Mouse (Mus musculus) testis, adult 2 months (tissue): ENCODE results near the gene Cracr2b. TPM values are rescaled to one million over a fixed set of nuclear protein-coding genes. Genes with fewer than 3 reads are reported as not detected.
A peak's percentile ranks its signal among the peaks of the same experiment; 100 is the strongest.

Experiments used
- H3K27ac ChIP-seq: fragments of 200-500 bp; 2 replicates; pipeline ENCODE4 v1.5.1; 2012; ENCODE audit warnings: low read depth, low read length; ENCODE audit not compliant: control insufficient read depth, insufficient read depth
- H3K27me3 ChIP-seq: fragments of 200-500 bp; 2 replicates; pipeline ENCODE4 v1.6.1; 2012; ENCODE audit warnings: mild to moderate bottlenecking, low read length, moderate library complexity; ENCODE audit not compliant: control insufficient read depth, insufficient read depth
- H3K36me3 ChIP-seq: fragments of 200-500 bp; 2 replicates; pipeline ENCODE4 v1.6.1; 2012; ENCODE audit warnings: mild to moderate bottlenecking, low read length; ENCODE audit not compliant: control insufficient read depth, insufficient read depth
- H3K4me1 ChIP-seq: fragments of 200-500 bp; 2 replicates; pipeline ENCODE4 v1.6.1; 2012; ENCODE audit warnings: low read length; ENCODE audit not compliant: control insufficient read depth, insufficient read depth
- H3K4me3 ChIP-seq: fragments of 200-500 bp; 2 replicates; pipeline ENCODE4 v1.5.1; 2012; ENCODE audit warnings: low read depth, mild to moderate bottlenecking, low read length, moderate library complexity, mixed read lengths; ENCODE audit not compliant: control insufficient read depth
- CTCF ChIP-seq: fragments of 200-500 bp; IDR thresholded peaks from 2 replicates; pipeline ENCODE4 v1.5.1; 2012; ENCODE audit warnings: low read depth, mild to moderate bottlenecking, inconsistent platforms, low read length, moderate library complexity; ENCODE audit not compliant: control insufficient read depth, insufficient read depth, insufficient replicate concordance
- POLR2A ChIP-seq: fragments of 200-500 bp; IDR thresholded peaks from 2 replicates; pipeline ENCODE4 v1.6.1; 2012; ENCODE audit warnings: low read depth, mild to moderate bottlenecking, inconsistent platforms, low read length, moderate library complexity; ENCODE audit not compliant: control insufficient read depth
- polyA plus RNA-seq: library from polyadenylated mRNA; depleted of rRNA; stranded (reverse); fragments of >200 nt; gene quantifications from 2 replicates; pipeline ENCODE4 v1.2.3, GENCODE M21; 2012

Gene Cracr2b
- polyA plus RNA-seq, 1 experiment, result 2.1 TPM

DNA sequence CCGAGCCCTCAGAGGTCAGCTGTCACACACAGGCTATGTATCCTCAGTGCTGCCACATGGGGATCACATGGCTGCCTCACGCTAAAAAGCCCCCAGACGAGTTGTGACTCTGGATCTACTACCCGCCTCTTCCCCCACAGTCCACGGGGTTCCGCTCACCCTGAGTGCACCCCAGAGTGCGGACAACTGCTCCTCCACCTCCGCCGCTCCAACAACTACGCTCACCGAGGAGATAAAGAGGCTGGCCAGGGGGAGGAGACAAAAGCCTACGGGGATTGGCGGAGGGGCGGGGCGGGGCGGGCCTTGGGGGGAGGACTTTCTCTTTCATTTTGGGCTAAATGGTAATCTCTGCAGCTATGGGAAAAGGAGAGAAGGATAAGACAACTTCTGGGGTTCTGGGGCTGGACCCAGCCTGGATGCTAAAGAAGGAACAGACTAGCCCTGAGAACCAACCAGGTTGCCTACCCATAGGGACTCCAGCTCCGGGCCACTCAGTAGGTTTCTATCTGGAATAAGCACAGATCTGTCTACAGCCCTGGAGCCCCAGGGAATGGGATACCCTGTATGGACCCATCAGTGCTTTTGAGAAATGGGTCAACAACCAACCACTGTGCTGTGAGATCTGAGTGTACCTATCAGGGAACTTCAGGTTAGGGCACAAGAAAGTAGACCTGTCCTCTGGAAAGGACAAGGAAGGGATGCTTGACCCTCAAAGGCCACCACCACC, 25.6 kb upstream of the Cracr2b start:
- H3K36me3 ChIP-seq, result no peaks in the 10 kb centered on the region
- peaks cover 3% of the 10 kb centered on the region; the same call in 1 of the 2 replicates for H3K4me1 ChIP-seq
- H3K27ac ChIP-seq, result no peak overlapping the region
- 0 out of 2 replicates have a peak, but pooled peaks have one; percentile 26 for TF ChIP-seq POLR2A
- TF ChIP-seq CTCF, result no peak
- H3K4me3 ChIP-seq, result peak overlapping the region; percentile 47
- H3K27me3 ChIP-seq, result no peaks in the 10 kb centered on the region

DNA sequence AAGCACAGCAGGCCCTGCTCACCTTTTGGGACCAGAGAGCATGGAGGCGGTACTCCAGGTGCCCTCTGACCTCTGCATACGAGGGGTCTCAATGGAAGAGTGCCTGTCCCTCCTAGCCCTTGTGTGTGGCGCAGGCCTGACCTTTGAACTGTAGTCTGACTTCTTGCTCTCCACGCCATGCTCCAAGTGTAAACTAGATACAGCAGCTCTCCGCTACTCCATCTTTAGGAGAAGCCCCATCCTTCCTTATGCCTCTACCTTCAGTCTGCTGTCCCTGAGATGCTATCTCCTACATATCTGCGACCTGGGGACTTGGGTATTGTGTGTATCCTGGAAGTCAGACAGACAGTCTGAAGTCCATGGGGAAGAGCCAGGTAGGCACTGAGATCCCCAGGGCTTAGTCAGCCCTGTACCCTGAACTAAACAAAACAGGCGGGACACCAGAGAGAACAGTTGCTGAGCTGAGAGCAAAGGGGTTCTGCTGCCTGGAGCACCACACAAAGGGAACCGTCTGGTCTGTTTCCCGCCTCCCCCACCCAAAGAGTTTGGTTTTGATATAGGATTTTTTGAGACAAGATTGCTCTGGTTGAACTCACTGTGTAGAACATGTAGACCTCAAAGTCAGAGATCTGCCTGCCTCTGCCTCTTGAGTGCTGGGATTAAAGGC, 24.9 kb upstream of the Cracr2b start:
- Histone ChIP-seq H3K27me3 (no peaks in the 10 kb centered on the region), H3K27ac (no peak overlapping the region), H3K36me3 (no peaks in the 10 kb centered on the region), H3K4me3 (no peak overlapping the region), H3K4me1 (peaks cover 3% of the 10 kb centered on the region; the same call in 1 of the 2 replicates)
- no peak for TF ChIP-seq POLR2A
- TF ChIP-seq CTCF, result no peak

DNA sequence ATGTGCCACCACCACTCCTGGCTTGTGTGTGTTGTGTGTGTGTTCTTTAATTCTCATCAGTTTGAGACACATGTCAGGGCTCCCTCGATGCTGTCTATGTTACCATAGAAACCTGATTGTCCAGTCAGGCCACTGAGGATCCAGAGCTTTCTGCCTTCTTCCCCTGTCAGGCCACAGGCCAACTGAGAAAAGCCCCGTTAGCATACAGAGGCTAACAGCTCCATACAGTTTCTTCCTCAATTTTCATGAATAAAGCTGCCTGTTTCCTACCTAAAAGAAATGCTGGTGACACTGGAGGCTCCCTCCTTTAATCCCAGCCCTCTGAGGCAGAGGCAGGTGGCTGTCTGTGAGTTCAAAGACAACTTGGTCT, 24.4 kb upstream of the Cracr2b start:
- Histone ChIP-seq H3K27me3 (no peaks in the 10 kb centered on the region), H3K4me3 (no peak overlapping the region), H3K27ac (no peak overlapping the region), H3K36me3 (no peaks in the 10 kb centered on the region), H3K4me1 (peaks cover 3% of the 10 kb centered on the region; the same call in 1 of the 2 replicates)
- TF ChIP-seq POLR2A (no peak), CTCF (no peak)

DNA sequence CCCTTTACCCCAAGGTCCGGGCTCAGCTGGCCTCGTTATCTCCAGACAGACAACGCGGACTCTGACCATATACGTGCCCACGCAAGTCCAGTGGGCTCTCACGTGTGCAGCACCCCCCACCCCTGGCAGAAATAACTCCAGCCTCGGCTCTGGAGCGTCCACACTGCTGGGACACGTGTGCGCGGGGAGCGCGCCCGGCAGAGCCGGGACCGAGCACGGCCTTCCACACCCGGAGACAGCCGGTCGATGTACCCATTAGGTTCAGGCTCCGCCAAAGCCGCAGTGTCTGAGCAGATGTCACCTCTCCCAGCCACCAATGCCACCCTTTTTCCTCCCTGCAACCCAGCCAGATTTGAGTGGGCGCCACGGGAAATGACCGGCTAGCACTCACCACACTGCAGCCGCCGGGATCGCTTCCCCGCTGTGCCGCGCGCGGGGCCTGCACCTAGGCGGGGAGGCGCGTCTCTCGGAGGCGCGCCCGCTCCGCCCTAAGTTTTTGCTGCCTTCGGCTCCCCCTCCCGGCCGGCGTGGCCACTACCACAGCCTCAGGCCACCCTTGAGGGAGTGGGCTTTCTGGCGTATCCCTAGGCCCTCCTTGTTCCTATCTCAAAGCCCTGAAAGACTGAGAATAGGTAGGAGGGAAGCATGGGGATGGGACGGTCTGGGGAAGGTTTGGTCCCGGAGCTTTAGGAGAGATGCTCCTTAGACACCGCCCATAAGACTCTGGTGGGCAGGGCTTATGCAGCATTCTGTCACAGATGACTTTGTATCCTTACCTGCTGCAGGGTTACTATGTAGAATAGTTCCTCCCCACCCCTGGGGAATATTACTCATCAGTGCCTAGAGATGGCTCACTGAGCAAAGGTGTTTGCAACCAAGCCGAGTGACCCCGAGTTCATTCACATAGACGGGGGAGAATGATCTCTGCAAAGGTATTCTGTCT, 23.4 kb upstream of the Cracr2b start, which contains the start of gene Slc25a22:
Gene Slc25a22 (minus strand): TSS at position 715 of the 943 bp plus-strand sequence.
- Histone ChIP-seq H3K27ac (no peak within 1 kb of the TSS), H3K4me3 (peak within 1 kb of the TSS; percentile 78), H3K27me3 (no peaks in the 10 kb centered on the region), H3K36me3 (no peaks in the 10 kb centered on the region), H3K4me1 (peaks cover 3% of the 10 kb centered on the region; the same call in 1 of the 2 replicates)
- no peak for TF ChIP-seq POLR2A
- TF ChIP-seq CTCF, result peak; percentile 28; the same call in 1 of the 2 replicates

DNA sequence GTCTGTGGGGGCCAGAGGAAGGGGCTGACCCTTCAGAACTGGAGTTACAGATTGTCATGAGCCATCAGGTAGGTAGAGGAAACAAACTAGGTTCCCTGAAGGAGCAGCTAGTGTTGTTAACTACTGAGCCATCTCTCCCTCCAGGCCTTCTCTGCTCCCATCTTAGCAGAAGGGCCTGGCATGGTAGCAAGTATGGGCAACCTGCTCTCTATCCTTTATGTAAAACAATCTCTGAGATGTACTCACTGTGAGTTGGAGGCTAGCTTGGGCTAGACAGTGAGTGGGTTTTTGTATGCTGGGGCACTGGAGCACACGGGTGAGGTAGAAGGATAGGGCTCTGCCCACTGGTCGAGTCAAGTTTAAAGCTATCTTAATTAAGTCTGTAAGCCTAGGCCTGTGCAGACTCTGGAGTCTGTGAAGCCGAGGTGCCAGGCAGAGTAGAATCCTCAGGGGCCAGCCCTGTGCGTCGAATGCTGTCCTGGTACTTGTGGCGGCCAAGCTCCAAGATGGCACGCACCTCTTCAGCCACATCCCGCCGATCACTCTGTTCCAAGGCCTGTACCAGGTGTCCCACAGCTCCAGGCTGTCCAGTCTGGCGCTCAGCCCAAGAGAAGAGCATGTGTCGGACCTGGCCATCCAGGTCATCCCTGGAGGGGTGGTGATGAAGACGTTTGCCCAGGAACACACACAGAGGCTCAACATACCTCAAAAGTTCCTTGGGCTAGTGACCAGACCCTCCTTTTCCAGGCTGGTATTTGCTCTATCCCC, 22.5 kb upstream of the Cracr2b start:
- no peak for TF ChIP-seq POLR2A
- no peak for TF ChIP-seq CTCF
- Histone ChIP-seq H3K36me3 (no peaks in the 10 kb centered on the region), H3K27me3 (no peaks in the 10 kb centered on the region), H3K4me1 (peaks cover 5% of the 10 kb centered on the region; the same call in 1 of the 2 replicates), H3K27ac (no peak overlapping the region), H3K4me3 (no peak overlapping the region)

DNA sequence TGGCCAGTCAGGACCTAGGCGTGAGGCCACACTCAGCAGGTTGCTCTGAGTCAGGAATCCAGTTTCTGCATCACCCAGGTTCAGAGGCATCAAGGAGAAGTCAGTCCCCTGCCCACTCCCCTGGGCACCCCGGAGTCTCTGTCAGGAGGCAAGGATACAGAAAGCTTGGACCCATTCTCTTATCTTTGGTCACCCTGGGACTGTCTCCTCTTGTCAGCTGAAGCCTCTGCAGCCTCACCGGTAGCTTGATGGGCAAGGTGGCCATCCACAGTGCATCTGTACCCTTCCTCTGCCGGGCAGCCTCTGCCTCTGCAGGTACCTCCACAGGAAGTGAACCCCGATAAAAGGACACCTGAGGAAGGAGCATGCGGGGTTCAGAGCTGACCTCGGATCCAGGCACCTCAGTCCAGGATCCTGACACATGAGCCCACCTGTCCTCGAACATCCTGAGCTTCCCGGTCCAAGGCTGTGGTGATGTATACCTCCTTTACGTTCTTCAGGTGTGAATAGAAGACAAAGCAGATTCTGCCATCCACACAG, 21.7 kb upstream of the Cracr2b start:
- H3K27me3 ChIP-seq, result no peaks in the 10 kb centered on the region
- TF ChIP-seq POLR2A, result no peak
- no peak for TF ChIP-seq CTCF
- no peak overlapping the region for H3K4me3 ChIP-seq
- no peaks in the 10 kb centered on the region for H3K36me3 ChIP-seq
- H3K4me1 ChIP-seq, result peaks cover 12% of the 10 kb centered on the region
- no peak overlapping the region for H3K27ac ChIP-seq
